Mouse (Mus musculus) CD4-positive naive resting alpha-beta T cell, adult 57 days (primary cell): Measurements from ENCODE around the gene Usp10. TPM values are rescaled to one million over a fixed set of nuclear protein-coding genes. Genes with fewer than 3 reads are reported as not detected.

Experiments used
- total RNA-seq: library from RNA; stranded (reverse); gene quantifications from one replicate; pipeline ENCODE4 v1.2.4, GENCODE M21; 2023

The Usp10 gene
- 127 TPM for total RNA-seq

GRCm38 (mm10) chr8:119909944-119910546 lies at the start of gene Usp10:
Usp10 (plus strand) TSS chr8:119910360.

GRCm38 (mm10) chr8:119861706-119862389 lies 48.3 kb upstream of the Usp10 start, which contains the start of gene Klhl36:
Klhl36 (plus strand) TSS chr8:119862266.

GRCm38 (mm10) chr8:119910547-119911257 lies 542 bp downstream of the Usp10 start, which contains the start of gene Gm20388:
Gm20388 (plus strand) TSS chr8:119910841.

GRCm38 (mm10) chr8:119992249-119992648 lies 82.1 kb downstream of the Usp10 start, which contains the start of gene Crispld2:
Crispld2 (plus strand) TSS chr8:119992438.

Other genes with a start within 250 kb of the Usp10 start
- not detected for gene Wfdc1, start 244.0 kb upstream of the Usp10 start, total RNA-seq
- gene Atp2c2, start 210.4 kb upstream of the Usp10 start, total RNA-seq = not detected
- 6.5 TPM for gene Tldc1, start 131.9 kb upstream of the Usp10 start, total RNA-seq
- 525 TPM for gene Cotl1, start 69.8 kb upstream of the Usp10 start, total RNA-seq
- gene Klhl36, start 48.1 kb upstream of the Usp10 start, total RNA-seq = 10.7 TPM
- gene Gm20388, start 481 bp downstream of the Usp10 start, total RNA-seq = 19.5 TPM
- not detected for gene Crispld2, start 82.1 kb downstream of the Usp10 start, total RNA-seq
- gene Zdhhc7, start 191.1 kb downstream of the Usp10 start, total RNA-seq = 37.1 TPM
- gene 6430548M08Rik, start 203.8 kb downstream of the Usp10 start, total RNA-seq = 3.1 TPM